Mouse (Mus musculus) heart, embryonic 10.5 days (tissue): ENCODE measurements around the gene Gga2. TPM values are rescaled to one million over a fixed set of nuclear protein-coding genes. Genes with fewer than 3 reads are reported as not detected.

Experiments
- DNase-seq: peaks from one replicate; pipeline ENCODE4 v3.0.0-alpha.2; 2017; ENCODE audit warnings: low spot score
- H3K27ac ChIP-seq: fragments of 300-500 bp; sonication (generic); 2 replicates; pipeline ENCODE4 v1.5.1; 2016; ENCODE audit warnings: mild to moderate bottlenecking
- H3K27me3 ChIP-seq: fragments of 300-500 bp; sonication (generic); 2 replicates; pipeline ENCODE4 v1.6.1; 2016; ENCODE audit warnings: mild to moderate bottlenecking; ENCODE audit not compliant: poor library complexity, insufficient read depth, severe bottlenecking
- H3K36me3 ChIP-seq: fragments of 300-500 bp; sonication (generic); 2 replicates; pipeline ENCODE4 v1.6.1; 2016; ENCODE audit warnings: mild to moderate bottlenecking, moderate library complexity
- H3K4me1 ChIP-seq: fragments of 300-500 bp; sonication (generic); 2 replicates; pipeline ENCODE4 v1.6.1; 2016; ENCODE audit warnings: mild to moderate bottlenecking
- H3K4me3 ChIP-seq: fragments of 300-500 bp; sonication (generic); 2 replicates; pipeline ENCODE4 v1.5.1; 2016; ENCODE audit warnings: mild to moderate bottlenecking, moderate library complexity
- H3K9me3 ChIP-seq: fragments of 300-500 bp; sonication (generic); 2 replicates; pipeline ENCODE4 v1.6.1; 2016; ENCODE audit warnings: mild to moderate bottlenecking, moderate library complexity
- WGBS: fragments of 180-500 bp; shearing (Covaris S2); methylation state at CpG from one replicate; pipeline ENCODE4 v1.1.7; 2016; 5-methylcytosine and 5-hydroxymethylcytosine counted together
- polyA plus RNA-seq: library from polyadenylated mRNA; unstranded; fragments of >200 nt; fragmentation: Nextera tagmentation; extraction: Ambion mirVana; gene quantifications from 2 replicates; pipeline ENCODE4 v1.2.1, GENCODE M21; 2016

Gga2 gene
- polyA plus RNA-seq, 1 experiment from 2014 or later, result 114 TPM

- no peak overlapping the region for H3K27ac ChIP-seq
- H3K4me1 ChIP-seq, result no peaks in the 10 kb centered on the region
- WGBS, result 31% methylated on average over 2 of the region's 2 CpGs
- H3K9me3 ChIP-seq, result no peaks in the 10 kb centered on the region
- no peak for DNase-seq
- H3K27me3 ChIP-seq, result no peaks in the 10 kb centered on the region
- H3K4me3 ChIP-seq, result no peak overlapping the region
- peaks cover 22% of the 10 kb centered on the region for H3K36me3 ChIP-seq
Measured at GRCm38 (mm10) chr7:122034348-122034747, 13.3 kb upstream of the Gga2 start.

- no peaks in the 10 kb centered on the region for H3K9me3 ChIP-seq
- H3K4me1 ChIP-seq, result no peaks in the 10 kb centered on the region
- H3K36me3 ChIP-seq, result peaks cover 13% of the 10 kb centered on the region
- DNase-seq, result no peak
- WGBS, result 69% methylated on average over 3 of the region's 3 CpGs
- no peaks in the 10 kb centered on the region for H3K27me3 ChIP-seq
- no peak overlapping the region for H3K27ac ChIP-seq
- no peak overlapping the region for H3K4me3 ChIP-seq
Measured at GRCm38 (mm10) chr7:122033371-122033770, 12.3 kb upstream of the Gga2 start.

GRCm38 (mm10) chr7:122022131-122022530 lies 1.1 kb upstream of the Gga2 start:
- no peak for DNase-seq
- Histone ChIP-seq H3K27ac (no peak overlapping the region), H3K9me3 (no peaks in the 10 kb centered on the region), H3K36me3 (0 out of 2 replicates have a peak, but pooled peaks cover 5% of the 10 kb centered on the region), H3K4me1 (peaks cover 36% of the 10 kb centered on the region), H3K4me3 (no peak overlapping the region), H3K27me3 (no peaks in the 10 kb centered on the region)
- WGBS, result 97% methylated on average over 2 of the region's 2 CpGs

- Histone ChIP-seq H3K4me3 (peak overlapping the region; percentile 85), H3K27me3 (no peaks in the 10 kb centered on the region), H3K9me3 (no peaks in the 10 kb centered on the region), H3K36me3 (0 out of 2 replicates have a peak, but pooled peaks cover 5% of the 10 kb centered on the region), H3K4me1 (peaks cover 52% of the 10 kb centered on the region), H3K27ac (peak overlapping the region; percentile 94)
- 3% methylated on average over 6 of the region's 6 CpGs for WGBS
- DNase-seq, result no peak
Measured at GRCm38 (mm10) chr7:122020273-122020666, 752 bp downstream of the Gga2 start.

- H3K27me3 ChIP-seq, result no peaks in the 10 kb centered on the region
- peak overlapping the region; percentile 52; the same call in 1 of the 2 replicates for H3K27ac ChIP-seq
- H3K9me3 ChIP-seq, result no peaks in the 10 kb centered on the region
- H3K4me1 ChIP-seq, result peaks cover 62% of the 10 kb centered on the region
- H3K36me3 ChIP-seq, result 0 out of 2 replicates have a peak, but pooled peaks cover 5% of the 10 kb centered on the region
- 83% methylated on average over 7 of the region's 7 CpGs for WGBS
- DNase-seq, result no peak
- H3K4me3 ChIP-seq, result peak overlapping the region; percentile 85; the same call in 1 of the 2 replicates
Measured at GRCm38 (mm10) chr7:122018978-122019377, 2.0 kb downstream of the Gga2 start.

- H3K27ac ChIP-seq, result peak overlapping the region; percentile 52; the same call in 1 of the 2 replicates
- 0 out of 2 replicates have a peak, but pooled peaks cover 5% of the 10 kb centered on the region for H3K36me3 ChIP-seq
- peak overlapping the region; percentile 27; the same call in 1 of the 2 replicates for H3K4me3 ChIP-seq
- H3K9me3 ChIP-seq, result no peaks in the 10 kb centered on the region
- 53% methylated on average over 3 of the region's 3 CpGs for WGBS
- H3K27me3 ChIP-seq, result no peaks in the 10 kb centered on the region
- H3K4me1 ChIP-seq, result peaks cover 59% of the 10 kb centered on the region
- peak; percentile 83 for DNase-seq
Measured at GRCm38 (mm10) chr7:122018247-122018646, 2.8 kb downstream of the Gga2 start.

GRCm38 (mm10) chr7:122015734-122016133 lies 5.3 kb downstream of the Gga2 start:
- Histone ChIP-seq H3K4me3 (peak overlapping the region; percentile 5; the same call in 1 of the 2 replicates), H3K4me1 (peaks cover 56% of the 10 kb centered on the region), H3K36me3 (peaks cover 25% of the 10 kb centered on the region), H3K9me3 (no peaks in the 10 kb centered on the region), H3K27me3 (no peaks in the 10 kb centered on the region), H3K27ac (peak overlapping the region; percentile 62)
- no peak for DNase-seq
- 47% methylated on average over 10 of the region's 10 CpGs for WGBS

- Histone ChIP-seq H3K27ac (peak overlapping the region; percentile 62), H3K4me3 (peak overlapping the region; percentile 5; the same call in 1 of the 2 replicates), H3K36me3 (peaks cover 31% of the 10 kb centered on the region), H3K27me3 (no peaks in the 10 kb centered on the region), H3K9me3 (no peaks in the 10 kb centered on the region), H3K4me1 (peaks cover 53% of the 10 kb centered on the region)
- no peak for DNase-seq
- 18% methylated on average over 8 of the region's 8 CpGs for WGBS
Measured at GRCm38 (mm10) chr7:122015105-122015504, 5.9 kb downstream of the Gga2 start.

- Histone ChIP-seq H3K9me3 (no peaks in the 10 kb centered on the region), H3K36me3 (peaks cover 49% of the 10 kb centered on the region), H3K27me3 (no peaks in the 10 kb centered on the region), H3K27ac (no peak overlapping the region), H3K4me1 (peaks cover 33% of the 10 kb centered on the region), H3K4me3 (no peak overlapping the region)
- no peak for DNase-seq
- 73% methylated on average over 10 of the region's 10 CpGs for WGBS
Measured at GRCm38 (mm10) chr7:122012949-122013348, 8.1 kb downstream of the Gga2 start.

- H3K27ac ChIP-seq, result no peak overlapping the region
- H3K27me3 ChIP-seq, result no peaks in the 10 kb centered on the region
- peaks cover 29% of the 10 kb centered on the region for H3K4me1 ChIP-seq
- no peak overlapping the region for H3K4me3 ChIP-seq
- 89% methylated on average over 4 of the region's 4 CpGs for WGBS
- DNase-seq, result no peak
- H3K36me3 ChIP-seq, result peaks cover 53% of the 10 kb centered on the region
- no peaks in the 10 kb centered on the region for H3K9me3 ChIP-seq
Measured at GRCm38 (mm10) chr7:122012370-122012769, 8.7 kb downstream of the Gga2 start.

GRCm38 (mm10) chr7:122000396-122000795 lies 20.6 kb downstream of the Gga2 start:
- DNase-seq, result no peak
- WGBS, result 68% methylated on average over 8 of the region's 8 CpGs
- Histone ChIP-seq H3K27ac (no peak overlapping the region), H3K4me1 (no peaks in the 10 kb centered on the region), H3K27me3 (no peaks in the 10 kb centered on the region), H3K36me3 (peaks cover 86% of the 10 kb centered on the region), H3K4me3 (no peak overlapping the region), H3K9me3 (no peaks in the 10 kb centered on the region)

GRCm38 (mm10) chr7:121995961-121996360 lies 25.1 kb downstream of the Gga2 start:
- WGBS, result 86% methylated on average over 5 of the region's 5 CpGs
- Histone ChIP-seq H3K36me3 (peaks cover 96% of the 10 kb centered on the region), H3K4me1 (no peaks in the 10 kb centered on the region), H3K4me3 (no peak overlapping the region), H3K27ac (no peak overlapping the region), H3K27me3 (no peaks in the 10 kb centered on the region), H3K9me3 (no peaks in the 10 kb centered on the region)
- no peak for DNase-seq

GRCm38 (mm10) chr7:121981307-121981871 lies 39.6 kb downstream of the Gga2 start, which contains the start of gene Cog7:
Cog7 (minus strand) TSS chr7:121981711.
- Histone ChIP-seq H3K36me3 (peaks cover 6% of the 10 kb centered on the region; the same call in 1 of the 2 replicates), H3K4me1 (no peaks in the 10 kb centered on the region), H3K27ac (peak within 1 kb of the TSS; percentile 85), H3K4me3 (peak within 1 kb of the TSS; percentile 78), H3K27me3 (no peaks in the 10 kb centered on the region), H3K9me3 (no peaks in the 10 kb centered on the region)
- DNase-seq, result peak; percentile 96
- under 1% methylated on average over 55 of the region's 55 CpGs for WGBS
